Mouse (Mus musculus): ENCODE data around the gene Bard1.

The Bard1 gene

GRCm38 (mm10) chr1:71102344-71103173 is at the start of gene Bard1:
Gene Bard1 (minus strand): TSS chr1:71103146.
- DNase-seq: peak; percentile 95 to 97

- no peak for DNase-seq
These were observed 24.2 kb upstream of the Bard1 start for GRCm38 (mm10) chr1:71127171-71127570.

- no peak for DNase-seq
These were observed 15.6 kb upstream of the Bard1 start for GRCm38 (mm10) chr1:71118511-71118910.

DNA sequence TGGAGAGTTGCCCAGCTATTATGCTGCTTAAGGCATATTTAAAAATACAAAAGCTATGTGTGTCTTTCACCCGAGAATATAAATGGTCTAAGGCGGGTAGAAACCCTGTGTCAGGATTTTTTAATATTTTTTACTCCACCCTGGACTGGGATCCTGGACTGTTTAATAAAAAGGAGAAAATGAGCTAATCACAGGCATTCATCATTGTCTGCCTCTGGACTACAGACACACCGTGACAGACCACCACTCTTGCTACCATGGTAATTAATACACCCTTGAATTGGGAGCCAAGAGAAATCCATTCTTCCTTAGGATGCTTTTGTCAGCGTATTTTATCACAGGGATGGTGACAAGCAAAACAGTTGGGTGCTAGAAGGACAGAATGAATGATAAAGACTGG is 14.3 kb upstream of the Bard1 start:
- no peak for DNase-seq

- no peak for DNase-seq
These were observed 12.8 kb upstream of the Bard1 start for GRCm38 (mm10) chr1:71115781-71116180.

GRCm38 (mm10) chr1:71109858-71110257 is 6.9 kb upstream of the Bard1 start:
- DNase-seq: no peak

DNA sequence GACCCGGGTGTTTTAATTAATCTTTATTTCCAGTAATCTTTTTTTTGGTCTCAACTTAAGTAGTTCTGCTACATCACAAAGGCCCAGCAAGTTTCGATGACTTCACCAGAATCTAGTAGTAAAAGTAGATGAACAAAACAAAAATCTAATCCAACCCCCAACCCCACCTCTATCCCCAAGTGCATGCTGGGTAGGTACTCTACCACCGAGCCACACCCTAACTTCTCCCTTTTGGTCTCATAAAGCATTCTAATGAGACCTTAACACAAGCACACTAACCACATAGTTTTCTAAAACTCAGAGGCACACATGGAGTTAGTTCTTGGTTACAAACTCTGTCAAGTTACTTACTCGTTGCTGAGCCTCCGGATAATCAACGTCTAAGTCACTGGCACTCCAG is 3.2 kb upstream of the Bard1 start:
- DNase-seq: no peak

DNA sequence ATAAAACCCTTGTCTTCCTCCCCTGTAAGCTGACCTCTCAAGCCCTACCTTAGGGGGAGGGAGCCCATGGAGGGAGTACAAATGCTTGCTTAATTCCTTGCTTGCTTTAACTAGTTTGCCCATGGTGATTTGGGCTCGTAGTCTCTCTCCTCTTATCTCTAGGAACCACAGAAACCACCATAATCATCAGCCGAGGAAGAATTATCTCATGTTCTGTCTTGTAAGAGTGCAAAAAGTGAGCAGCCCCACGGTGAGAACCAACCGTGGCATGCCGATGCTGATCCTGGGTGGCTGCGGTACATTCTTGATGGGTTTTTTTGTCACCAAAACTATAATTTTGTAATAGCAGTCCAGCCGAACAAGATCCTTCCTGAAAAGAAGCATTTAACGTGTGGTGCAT is 2.8 kb upstream of the Bard1 start:
- no peak for DNase-seq

- peak; percentile 6 to 14 for DNase-seq
These were observed 373 bp upstream of the Bard1 start for GRCm38 (mm10) chr1:71103174-71103864.

- no peak for DNase-seq
These were observed 1.5 kb downstream of the Bard1 start for GRCm38 (mm10) chr1:71101369-71101970.

- DNase-seq: no peak
These were observed 2.2 kb downstream of the Bard1 start for GRCm38 (mm10) chr1:71100591-71101368.

GRCm38 (mm10) chr1:71099945-71100515 is 2.9 kb downstream of the Bard1 start:
- DNase-seq: no peak

DNA sequence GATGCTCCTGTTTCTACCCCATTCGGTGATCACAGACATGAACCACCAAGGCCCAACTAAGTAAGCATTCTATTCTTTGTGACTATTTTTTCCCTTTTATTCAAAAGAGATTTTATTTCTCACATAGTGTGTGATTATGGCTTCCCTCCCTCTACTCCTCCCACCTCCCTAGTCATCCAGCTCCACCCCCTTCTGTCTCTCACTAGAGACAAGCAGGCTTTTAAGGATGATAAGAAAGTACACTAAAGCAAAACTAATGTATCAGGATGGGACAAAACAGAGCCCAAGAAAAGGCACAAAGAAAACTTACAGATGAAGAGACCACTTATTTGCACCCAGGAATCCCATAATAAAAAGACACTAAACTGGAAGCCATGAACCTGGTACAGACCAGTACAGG is 6.9 kb downstream of the Bard1 start:
- DNase-seq: no peak

- DNase-seq: no peak
These were observed 7.6 kb downstream of the Bard1 start for GRCm38 (mm10) chr1:71095211-71095805.

- no peak for DNase-seq
These were observed 27.3 kb downstream of the Bard1 start for GRCm38 (mm10) chr1:71075651-71076050.

GRCm38 (mm10) chr1:71070771-71071170 is 32.2 kb downstream of the Bard1 start:
- no peak for DNase-seq

DNA sequence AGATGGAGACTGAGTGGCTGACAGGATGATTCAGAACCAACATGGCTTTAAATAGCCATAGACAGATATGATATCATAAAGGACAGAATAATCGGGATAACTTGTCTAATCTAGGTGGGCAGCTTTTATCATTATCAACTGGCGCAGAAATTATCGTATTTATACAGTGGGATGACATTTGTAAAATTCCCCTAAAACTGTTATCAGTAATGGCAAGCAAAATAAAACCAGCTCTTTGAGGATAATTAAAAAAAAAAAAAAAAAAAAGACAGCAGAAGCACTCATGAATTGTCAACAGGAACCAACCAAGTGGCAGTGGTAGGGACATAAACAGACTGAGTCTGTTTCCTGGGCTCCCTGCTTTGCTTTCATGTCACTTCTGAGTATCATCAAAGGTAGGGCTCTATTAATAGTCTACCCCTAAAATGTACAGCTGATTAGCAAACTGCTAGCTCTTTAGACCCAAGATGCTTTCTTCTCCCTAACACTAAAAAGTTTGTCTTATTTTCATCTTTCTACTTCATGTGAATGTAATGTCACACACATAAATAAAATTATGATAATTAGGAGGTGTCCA is 34.1 kb downstream of the Bard1 start:
- DNase-seq: no peak

- DNase-seq: no peak
These were observed 39.0 kb downstream of the Bard1 start for GRCm38 (mm10) chr1:71063885-71064492.

DNA sequence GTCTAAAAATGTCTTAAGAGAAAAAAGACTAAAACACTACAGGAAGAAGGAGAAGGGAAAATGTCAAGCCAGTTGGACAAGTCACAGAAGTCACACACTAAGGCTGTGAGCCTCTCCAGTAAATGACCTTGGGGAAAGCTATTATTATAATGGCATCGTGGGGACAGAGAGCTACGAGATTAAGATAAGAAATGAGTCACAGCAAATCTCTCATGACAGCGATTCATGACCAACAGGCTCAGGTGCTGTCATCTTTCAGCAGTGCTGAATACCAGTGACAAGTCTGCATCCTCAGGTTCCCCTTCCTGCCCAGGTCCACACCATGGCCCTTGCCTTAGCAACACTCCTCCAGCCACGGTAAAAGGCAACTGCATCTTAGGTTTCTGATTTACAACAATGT is 46.8 kb downstream of the Bard1 start:
- no peak for DNase-seq

DNA sequence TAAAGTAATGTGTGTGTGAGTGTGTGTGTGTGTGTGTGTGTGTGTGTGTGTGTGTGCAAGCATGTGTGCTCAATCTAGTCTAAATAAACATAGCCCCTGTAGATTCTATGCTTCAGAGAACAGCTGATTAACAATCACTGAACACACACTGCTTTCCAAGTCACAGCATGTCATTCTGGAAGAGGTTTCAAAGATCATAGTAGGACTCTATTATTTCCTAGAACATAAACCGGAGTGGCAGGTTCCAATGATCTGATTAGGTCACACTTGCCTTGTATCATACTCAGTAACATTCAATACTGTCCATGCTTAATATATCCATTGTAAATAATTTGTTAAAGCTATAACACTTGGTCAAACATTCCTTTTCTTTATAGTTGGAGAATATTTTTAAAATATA is 47.5 kb downstream of the Bard1 start:
- DNase-seq: no peak

- no peak for DNase-seq
These were observed 50.2 kb downstream of the Bard1 start for GRCm38 (mm10) chr1:71052756-71053155.

Measured in kidney, postnatal 4 days (tissue).